Mouse (Mus musculus): Measurements from ENCODE around the gene Olfr913. TPM values are rescaled to one million over a fixed set of nuclear protein-coding genes. Genes with fewer than 3 reads are reported as not detected.

The Olfr913 gene
- total RNA-seq (2015; ENCODE audit: low replicate concordance) (not detected in 2 replicates), total RNA-seq (2017; ENCODE audit: low replicate concordance) (not detected in 2 replicates)

- no peak for ATAC-seq (replicated peaks; ENCODE audit: low FRiP score, poor library complexity, severe bottlenecking)
Measured at GRCm38 (mm10) chr9:38592459-38592858, at the start of gene Olfr913. TSS of gene Olfr913 (plus strand) at chr9:38592759.

GRCm38 (mm10) chr9:38579878-38580277 lies 12.7 kb upstream of the Olfr913 start, which contains the start of gene Olfr912:
TSS of gene Olfr912 (plus strand) at chr9:38580178.
- ATAC-seq (replicated peaks; ENCODE audit: low FRiP score, poor library complexity, severe bottlenecking), result no peak

GRCm38 (mm10) chr9:38591056-38591455 lies 1.5 kb upstream of the Olfr913 start:
- no peak for ATAC-seq (replicated peaks; ENCODE audit: low FRiP score, poor library complexity, severe bottlenecking)

GRCm38 (mm10) chr9:38604802-38605201 lies 12.2 kb downstream of the Olfr913 start, which contains the start of gene Olfr914:
TSS of gene Olfr914 (plus strand) at chr9:38605102.
- no peak for ATAC-seq (replicated peaks; ENCODE audit: low FRiP score, poor library complexity, severe bottlenecking)

GRCm38 (mm10) chr9:38632406-38632805 lies 39.8 kb downstream of the Olfr913 start:
- no peak for ATAC-seq (replicated peaks; ENCODE audit: low FRiP score, poor library complexity, severe bottlenecking)

Other genes with a start within 250 kb of the Olfr913 start
- gene Olfr898, start 244.3 kb upstream of the Olfr913 start, total RNA-seq (2015; ENCODE audit: low replicate concordance), result not detected in 2 replicates
- gene Olfr898, start 244.3 kb upstream of the Olfr913 start, total RNA-seq (2017; ENCODE audit: low replicate concordance), result not detected in 2 replicates
- not detected in 2 replicates for gene Olfr250, start 225.9 kb upstream of the Olfr913 start, total RNA-seq (2015; ENCODE audit: low replicate concordance)
- not detected in 2 replicates for gene Olfr250, start 225.9 kb upstream of the Olfr913 start, total RNA-seq (2017; ENCODE audit: low replicate concordance)
- not detected in 2 replicates for gene Olfr251, start 215.7 kb upstream of the Olfr913 start, total RNA-seq (2015; ENCODE audit: low replicate concordance)
- not detected in 2 replicates for gene Olfr251, start 215.7 kb upstream of the Olfr913 start, total RNA-seq (2017; ENCODE audit: low replicate concordance)
- gene Olfr147, start 191.1 kb upstream of the Olfr913 start, total RNA-seq (2015; ENCODE audit: low replicate concordance), result not detected in 2 replicates
- not detected in 2 replicates for gene Olfr147, start 191.1 kb upstream of the Olfr913 start, total RNA-seq (2017; ENCODE audit: low replicate concordance)
- gene Olfr901, start 163.3 kb upstream of the Olfr913 start, total RNA-seq (2015; ENCODE audit: low replicate concordance), result not detected in 2 replicates
- not detected in 2 replicates for gene Olfr901, start 163.3 kb upstream of the Olfr913 start, total RNA-seq (2017; ENCODE audit: low replicate concordance)
- not detected in 2 replicates for gene Olfr902, start 145.1 kb upstream of the Olfr913 start, total RNA-seq (2015; ENCODE audit: low replicate concordance)
- gene Olfr902, start 145.1 kb upstream of the Olfr913 start, total RNA-seq (2017; ENCODE audit: low replicate concordance), result not detected in 2 replicates
- not detected in 2 replicates for gene Olfr904, start 129.6 kb upstream of the Olfr913 start, total RNA-seq (2015; ENCODE audit: low replicate concordance)
- not detected in 2 replicates for gene Olfr904, start 129.6 kb upstream of the Olfr913 start, total RNA-seq (2017; ENCODE audit: low replicate concordance)
- gene Olfr905, start 121.7 kb upstream of the Olfr913 start, total RNA-seq (2015; ENCODE audit: low replicate concordance), result not detected in 2 replicates
- not detected in 2 replicates for gene Olfr905, start 121.7 kb upstream of the Olfr913 start, total RNA-seq (2017; ENCODE audit: low replicate concordance)
- gene Olfr906, start 105.7 kb upstream of the Olfr913 start, total RNA-seq (2015; ENCODE audit: low replicate concordance), result not detected in 2 replicates
- not detected in 2 replicates for gene Olfr906, start 105.7 kb upstream of the Olfr913 start, total RNA-seq (2017; ENCODE audit: low replicate concordance)
- not detected in 2 replicates for gene Olfr907, start 97.0 kb upstream of the Olfr913 start, total RNA-seq (2015; ENCODE audit: low replicate concordance)
- gene Olfr907, start 97.0 kb upstream of the Olfr913 start, total RNA-seq (2017; ENCODE audit: low replicate concordance), result not detected in 2 replicates
- not detected in 2 replicates for gene Olfr911-ps1, start 71.2 kb upstream of the Olfr913 start, total RNA-seq (2015; ENCODE audit: low replicate concordance)
- gene Olfr911-ps1, start 71.2 kb upstream of the Olfr913 start, total RNA-seq (2017; ENCODE audit: low replicate concordance), result not detected in 2 replicates
- gene Olfr910, start 54.9 kb upstream of the Olfr913 start, total RNA-seq (2015; ENCODE audit: low replicate concordance), result not detected in 2 replicates
- gene Olfr910, start 54.9 kb upstream of the Olfr913 start, total RNA-seq (2017; ENCODE audit: low replicate concordance), result not detected in 2 replicates
- gene Olfr912, start 12.6 kb upstream of the Olfr913 start, total RNA-seq (2015; ENCODE audit: low replicate concordance), result not detected in 2 replicates
- not detected in 2 replicates for gene Olfr912, start 12.6 kb upstream of the Olfr913 start, total RNA-seq (2017; ENCODE audit: low replicate concordance)
- not detected in 2 replicates for gene Olfr914, start 12.3 kb downstream of the Olfr913 start, total RNA-seq (2015; ENCODE audit: low replicate concordance)
- gene Olfr914, start 12.3 kb downstream of the Olfr913 start, total RNA-seq (2017; ENCODE audit: low replicate concordance), result not detected in 2 replicates
- not detected in 2 replicates for gene Olfr916, start 67.1 kb downstream of the Olfr913 start, total RNA-seq (2015; ENCODE audit: low replicate concordance)
- gene Olfr916, start 67.1 kb downstream of the Olfr913 start, total RNA-seq (2017; ENCODE audit: low replicate concordance), result not detected in 2 replicates
- not detected in 2 replicates for gene Olfr917, start 73.1 kb downstream of the Olfr913 start, total RNA-seq (2015; ENCODE audit: low replicate concordance)
- gene Olfr917, start 73.1 kb downstream of the Olfr913 start, total RNA-seq (2017; ENCODE audit: low replicate concordance), result not detected in 2 replicates
- not detected in 2 replicates for gene Olfr918, start 81.8 kb downstream of the Olfr913 start, total RNA-seq (2015; ENCODE audit: low replicate concordance)
- gene Olfr918, start 81.8 kb downstream of the Olfr913 start, total RNA-seq (2017; ENCODE audit: low replicate concordance), result not detected in 2 replicates
- not detected in 2 replicates for gene Olfr919, start 110.9 kb downstream of the Olfr913 start, total RNA-seq (2015; ENCODE audit: low replicate concordance)
- not detected in 2 replicates for gene Olfr919, start 110.9 kb downstream of the Olfr913 start, total RNA-seq (2017; ENCODE audit: low replicate concordance)
- gene Vwa5a, start 125.5 kb downstream of the Olfr913 start, total RNA-seq (2015; ENCODE audit: low replicate concordance), result 5.4 and 8.8 TPM in 2 replicates
- gene Vwa5a, start 125.5 kb downstream of the Olfr913 start, total RNA-seq (2017; ENCODE audit: low replicate concordance), result 3.9 and 5.1 TPM in 2 replicates
- gene Olfr920, start 159.5 kb downstream of the Olfr913 start, total RNA-seq (2015; ENCODE audit: low replicate concordance), result not detected in 2 replicates
- 0.26 TPM in 1 of 2 replicates, not detected in the other for gene Olfr920, start 159.5 kb downstream of the Olfr913 start, total RNA-seq (2017; ENCODE audit: low replicate concordance)
- not detected in 2 replicates for gene Olfr921, start 180.3 kb downstream of the Olfr913 start, total RNA-seq (2015; ENCODE audit: low replicate concordance)
- gene Olfr921, start 180.3 kb downstream of the Olfr913 start, total RNA-seq (2017; ENCODE audit: low replicate concordance), result not detected in 2 replicates
- not detected in 2 replicates for gene Olfr922, start 221.9 kb downstream of the Olfr913 start, total RNA-seq (2015; ENCODE audit: low replicate concordance)
- gene Olfr922, start 221.9 kb downstream of the Olfr913 start, total RNA-seq (2017; ENCODE audit: low replicate concordance), result not detected in 2 replicates
- not detected in 2 replicates for gene Olfr923, start 233.8 kb downstream of the Olfr913 start, total RNA-seq (2015; ENCODE audit: low replicate concordance)
- not detected in 2 replicates for gene Olfr923, start 233.8 kb downstream of the Olfr913 start, total RNA-seq (2017; ENCODE audit: low replicate concordance)